10 mouse cellular contexts compared by ENCODE assay signal in genomic region chr8:71731652-71732230, GRCm38 (mm10). TPM values are rescaled to one million over a fixed set of nuclear protein-coding genes. Genes with fewer than 3 reads are reported as not detected.
A peak's percentile ranks its signal among the peaks of the same experiment; 100 is the strongest.
DNase-seq lines count a peak whose midpoint lies in the region; ATAC-seq and TF ChIP-seq lines count a peak whose summit lies in the region.
"Had no signal": no experiment of that assay in that cellular context is flagged by ENCODE, and none has a peak within 500 bp of the region (broad histone marks: within the 10 kb centered on the region; RNA-seq: fewer than 3 reads in every experiment).

No protein-coding gene starts in this region.

- intact Hi-C loops in heart, adult 2 months (cut with DNase I), result loop anchor here (2.0 kb wide), 2 partner anchors 23 to 291 kb away; no protein-coding TSS in a partner anchor
- intact Hi-C loops in heart, postnatal 25 days (cut with DNase I), result loop anchor here (2.0 kb wide), 1 partner anchor 21 kb away; no protein-coding TSS in a partner anchor

- no peak overlapping the region for H3K4me3 ChIP-seq in heart, adult 2 months
- no peak overlapping the region for H3K4me3 ChIP-seq in small intestine, adult 2 months (ENCODE audit: low read depth, low read length)
- H3K4me3 ChIP-seq: hindbrain, embryonic 15.5 days; myocyte had no signal

- DNase-seq in heart, adult 2 months, result peak; percentile 50 to 69
- no peak for DNase-seq in heart, postnatal 25 days (ENCODE audit: low spot score)
- peak; percentile 49 for DNase-seq in urinary bladder, postnatal 25 days (ENCODE audit: low spot score)
- no peak for DNase-seq in urinary bladder, adult 2 months (ENCODE audit: low spot score)
- peak; percentile 76 to 80 for DNase-seq in kidney, postnatal 4 days
- DNase-seq in layer of hippocampus, adult 9-11 months, result no peak

- no peaks in the 10 kb centered on the region for H3K36me3 ChIP-seq in heart, adult 2 months (ENCODE audit: control insufficient read depth, insufficient read depth, low read length)
- H3K36me3 ChIP-seq in small intestine, adult 2 months (ENCODE audit: control insufficient read depth, insufficient read depth, low read length), result no peaks in the 10 kb centered on the region
- H3K36me3 ChIP-seq: hindbrain, embryonic 15.5 days had no signal

- TF ChIP-seq EP300 in heart, adult 2 months (IDR thresholded peaks at IDR 0.05; ENCODE audit: insufficient read depth, low read depth, low read length), result no peak

- H3K27me3 ChIP-seq in heart, adult 2 months (ENCODE audit: control insufficient read depth, insufficient read depth, low read length), result no peaks in the 10 kb centered on the region
- H3K27me3 ChIP-seq in small intestine, adult 2 months (ENCODE audit: control insufficient read depth, insufficient read depth, low read length), result no peaks in the 10 kb centered on the region
- H3K27me3 ChIP-seq: hindbrain, embryonic 15.5 days had no signal

- no peak overlapping the region for H3K9ac ChIP-seq in heart, adult 2 months (ENCODE audit: low read depth, low read length)
- H3K9ac ChIP-seq: hindbrain, embryonic 15.5 days had no signal

- ATAC-seq in common myeloid progenitor, adult 5-6 weeks (replicated peaks; ENCODE audit: low read depth, poor library complexity, severe bottlenecking), result peak; percentile 59

- TF ChIP-seq POLR2A in heart, adult 2 months (IDR thresholded peaks at IDR 0.05; ENCODE audit: insufficient read depth, low read depth, low read length), result no peak
- no peak for TF ChIP-seq POLR2A in small intestine, adult 2 months (IDR thresholded peaks at IDR 0.05; ENCODE audit: low read depth, low read length)

- WGBS in heart, adult 2 months, result 63% methylated on average over 3 of the region's 3 CpGs
- 55% methylated on average over 3 of the region's 3 CpGs for WGBS in small intestine, adult 2 months

- no peak overlapping the region for H3K27ac ChIP-seq in heart, adult 2 months
- H3K27ac ChIP-seq in small intestine, adult 2 months (ENCODE audit: insufficient read depth, low read depth, low read length), result no peak overlapping the region
- H3K27ac ChIP-seq: hindbrain, embryonic 15.5 days had no signal

- no peaks in the 10 kb centered on the region; the same call in 1 of the 2 replicates for H3K4me1 ChIP-seq in heart, adult 2 months (ENCODE audit: control insufficient read depth, insufficient read depth, low read length)
- 0 out of 2 replicates have a peak, but pooled peaks cover 2% of the 10 kb centered on the region for H3K4me1 ChIP-seq in small intestine, adult 2 months (ENCODE audit: control insufficient read depth, insufficient read depth, insufficient read length, low read length)

- TF ChIP-seq CTCF in heart, adult 2 months (IDR thresholded peaks at IDR 0.05), result peak; percentile 74
- TF ChIP-seq CTCF in small intestine, adult 2 months (IDR thresholded peaks at IDR 0.05; ENCODE audit: extremely low read depth, insufficient read length, insufficient replicate concordance, low read depth, low read length), result peak; percentile 53; the same call in 1 of the 2 replicates

- no peaks in the 10 kb centered on the region for H3K79me2 ChIP-seq in heart, adult 2 months (replicated peaks; ENCODE audit: control insufficient read depth, insufficient read depth, low read length)

RNA-seq across cellular contexts. Expression of gene Fcho1, which starts 6.2 kb away (rescaled TPM):
- total RNA-seq in heart, adult 2 months (2021), result under 1 TPM; 0.23 to 0.64 TPM
- polyA plus RNA-seq in heart, adult 2 months (2012; rRNA removed), result 2.7 and 4.5 TPM in 2 replicates
- total RNA-seq in heart, postnatal 25 days (2021), result under 1 TPM; 0.59 to 0.83 TPM
- polyA plus RNA-seq in urinary bladder, adult 2 months (2012; rRNA removed), result 4.5 and 5.3 TPM in 2 replicates
- total RNA-seq in common myeloid progenitor, adult 5-6 weeks (2017), result 64.3 and 91.5 TPM in 2 replicates
- 11.9 and 20.1 TPM in 2 replicates for polyA plus RNA-seq in small intestine, adult 2 months (2012; rRNA removed)
- polyA plus RNA-seq: myocyte had no signal

RNA-seq across cellular contexts. Expression of gene B3gnt3, which starts 30.2 kb away (rescaled TPM):
- total RNA-seq in heart, adult 2 months (2021), result 1 to 10 TPM; 6.1 to 6.4 TPM
- 5.4 and 8.6 TPM in 2 replicates for polyA plus RNA-seq in heart, adult 2 months (2012; rRNA removed)
- total RNA-seq in heart, postnatal 25 days (2021), result 1 to 10 TPM; 5.5 to 8.0 TPM
- 4.8 and 7.4 TPM in 2 replicates for polyA plus RNA-seq in urinary bladder, adult 2 months (2012; rRNA removed)
- 0.23 TPM in 1 of 2 replicates, not detected in the other for total RNA-seq in common myeloid progenitor, adult 5-6 weeks (2017)
- polyA plus RNA-seq in small intestine, adult 2 months (2012; rRNA removed), result 180 and 195 TPM in 2 replicates

RNA-seq across cellular contexts. Expression of gene Insl3, which starts 42.7 kb away (rescaled TPM):
- 1 to 10 TPM; 4.0 to 4.1 TPM for total RNA-seq in heart, adult 2 months (2021)
- polyA plus RNA-seq in heart, adult 2 months (2012; rRNA removed), result 16.3 and 19.3 TPM in 2 replicates
- 1 to 10 TPM; 4.0 to 4.8 TPM for total RNA-seq in heart, postnatal 25 days (2021)
- polyA plus RNA-seq in urinary bladder, adult 2 months (2012; rRNA removed), result 7.7 and 11.7 TPM in 2 replicates
- total RNA-seq in common myeloid progenitor, adult 5-6 weeks (2017), result 3.4 and 3.5 TPM in 2 replicates
- 9.1 and 30.2 TPM in 2 replicates for polyA plus RNA-seq in small intestine, adult 2 months (2012; rRNA removed)

RNA-seq across cellular contexts. Expression of gene Jak3, which starts 55.6 kb away (rescaled TPM):
- 1 to 10 TPM; 8.1 to 8.6 TPM for total RNA-seq in heart, adult 2 months (2021)
- 23.3 and 24.0 TPM in 2 replicates for polyA plus RNA-seq in heart, adult 2 months (2012; rRNA removed)
- total RNA-seq in heart, postnatal 25 days (2021), result 1 to 10 TPM; 7.8 to 8.5 TPM
- 14.9 and 17.1 TPM in 2 replicates for polyA plus RNA-seq in urinary bladder, adult 2 months (2012; rRNA removed)
- total RNA-seq in common myeloid progenitor, adult 5-6 weeks (2017), result 9.4 and 14.1 TPM in 2 replicates
- 14.3 and 20.3 TPM in 2 replicates for polyA plus RNA-seq in small intestine, adult 2 months (2012; rRNA removed)

Comparison
In these comparisons a context has a peak if more than half of its experiments do, and no peak if none do; other contexts are left out.
1. DNase-seq: peak in heart, adult 2 months (2 of 2), urinary bladder, postnatal 25 days (single experiment) and kidney, postnatal 4 days (2 of 2); none in heart, postnatal 25 days (single experiment), urinary bladder, adult 2 months (single experiment) and layer of hippocampus, adult 9-11 months (single experiment).
2. RNA of gene Fcho1, which starts 6.2 kb away (total RNA-seq): 64.3 to 91.5 TPM in common myeloid progenitor, adult 5-6 weeks; 0.59 to 0.83 TPM in heart, postnatal 25 days and 0.23 to 0.64 TPM in heart, adult 2 months; every median in the first group is over 10 times any median in the second.